Mouse (Mus musculus) G1E (cell line): ENCODE measurements around the gene Syn3.

ENCODE experiments used
- CTCF ChIP-seq: IDR thresholded peaks from 2 replicates; pipeline ENCODE4 v1.5.1; 2012; ENCODE audit warnings: low read depth, low read length, inconsistent platforms, mixed read lengths
- GATA1 ChIP-seq: IDR thresholded peaks from 2 replicates; pipeline ENCODE4 v1.6.1; 2012; ENCODE audit warnings: borderline replicate concordance, low read length, inconsistent platforms, mixed read lengths
- GATA2 ChIP-seq: IDR thresholded peaks from 2 replicates; pipeline ENCODE4 v1.6.1; 2012; ENCODE audit warnings: low read depth, low read length, inconsistent platforms, borderline replicate concordance
- TAL1 ChIP-seq: conservative IDR thresholded peaks from 2 replicates; pipeline ENCODE4 v1.6.1; 2012; ENCODE audit warnings: low read depth, low read length, inconsistent platforms, mixed read lengths

DNA sequence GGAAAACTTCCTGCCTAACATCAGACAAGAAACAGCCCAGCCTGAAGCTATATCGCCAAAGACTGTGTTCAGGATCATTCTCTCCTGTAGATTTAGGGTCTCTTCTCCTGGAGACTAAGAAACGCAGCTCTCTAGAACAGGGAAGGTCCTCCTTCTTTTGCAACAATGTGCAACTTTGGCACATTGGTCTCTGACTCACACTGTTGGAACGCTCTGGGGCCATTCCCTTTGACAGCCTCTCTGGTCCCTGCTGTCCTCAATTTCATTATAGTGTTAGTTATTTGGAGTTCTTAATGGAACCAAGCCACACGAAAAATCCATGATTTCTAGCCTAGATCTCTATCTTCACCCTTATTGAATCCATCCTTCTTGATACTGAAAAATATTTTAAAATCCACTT is 191.5 kb downstream of the Syn3 start:
- no peak for TF ChIP-seq CTCF
- TF ChIP-seq TAL1 = no peak
- TF ChIP-seq GATA1 = no peak
- TF ChIP-seq GATA2 = no peak
